In the genomic region with DNA sequence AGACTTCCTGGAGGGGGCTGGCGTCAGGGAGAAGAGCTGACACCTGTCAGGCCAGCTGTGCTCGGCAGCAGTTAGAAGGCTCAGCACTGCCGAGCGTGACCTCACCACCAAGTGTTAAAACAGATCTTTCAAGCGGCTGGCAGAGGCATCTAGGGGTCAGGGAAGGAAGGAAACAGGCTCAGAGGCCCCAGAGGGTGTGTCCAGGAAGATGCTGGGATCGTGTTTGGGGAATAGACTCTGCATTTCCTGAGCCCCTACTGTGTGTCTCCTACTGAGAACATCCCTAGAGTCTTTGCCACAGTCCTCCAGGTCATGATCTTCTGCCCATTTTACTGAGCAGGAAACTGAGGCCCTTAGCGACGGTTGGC, we compare ENCODE assay signal across 8 mouse cellular contexts. TPM values are rescaled to one million over a fixed set of nuclear protein-coding genes. Genes with fewer than 3 reads are reported as not detected.
A peak's percentile ranks its signal among the peaks of the same experiment; 100 is the strongest.
DNase-seq lines count a peak whose midpoint lies in the region; ATAC-seq and TF ChIP-seq lines count a peak whose summit lies in the region.

No protein-coding gene starts in this region.

- H3K27ac ChIP-seq in ES-E14 (ENCODE audit: insufficient read depth, low read depth, low read length, poor library complexity, severe bottlenecking): peak overlapping the region; percentile 46; the same call in 1 of the 2 replicates
- H3K27ac ChIP-seq in heart, embryonic 12.5 days (ENCODE audit: poor library complexity, severe bottlenecking): peak overlapping the region; percentile 86
- no peak overlapping the region for H3K27ac ChIP-seq in limb, embryonic 14.5 days (replicated peaks; ENCODE audit: low read depth, low read length)
- peak overlapping the region; percentile 74 for H3K27ac ChIP-seq in stomach, embryonic 16.5 days (ENCODE audit: low read length)

- peaks cover 6 to 32% of the 10 kb centered on the region in 2 experiments for H3K4me1 ChIP-seq in ES-E14 (ENCODE audit: control insufficient read depth in 2 of 2, insufficient read depth in 2 of 2, low read length in 2 of 2, poor library complexity in 1 of 2)
- peaks cover 75% of the 10 kb centered on the region for H3K4me1 ChIP-seq in heart, embryonic 12.5 days (replicated peaks)
- H3K4me1 ChIP-seq in limb, embryonic 14.5 days (ENCODE audit: control insufficient read depth, insufficient read depth, low read length): peaks cover 37% of the 10 kb centered on the region
- peaks cover 62% of the 10 kb centered on the region for H3K4me1 ChIP-seq in stomach, embryonic 16.5 days (ENCODE audit: control insufficient read depth, insufficient read depth, low read length)

- no peak for ATAC-seq in heart, embryonic 12.5 days (ENCODE audit: insufficient number of reproducible peaks, low FRiP score)
- ATAC-seq in limb, embryonic 14.5 days (ENCODE audit: low FRiP score, low read depth): no peak
- ATAC-seq in stomach, embryonic 16.5 days (ENCODE audit: insufficient read depth, low FRiP score): no peak

- DNase-seq in B cell, adult 2 months: peak; percentile 44 to 53
- DNase-seq in ES-E14 (ENCODE audit: low read depth, low spot score): no peak
- DNase-seq in limb, embryonic 14.5 days (ENCODE audit: low spot score): peak; percentile 36
- DNase-seq in adrenal gland, adult 18-20 months (ENCODE audit: low spot score in 2 of 2): no peak
- no peak for DNase-seq in adrenal gland, adult 8-10 months
- DNase-seq in urinary bladder, postnatal 25 days (ENCODE audit: low spot score): no peak

- no peak for TF ChIP-seq POLR2A in limb, embryonic 14.5 days (IDR thresholded peaks at IDR 0.05; ENCODE audit: borderline replicate concordance, extremely low read depth, insufficient read depth, insufficient read length)

- no peaks in the 10 kb centered on the region for H3K27me3 ChIP-seq in heart, embryonic 12.5 days (replicated peaks)
- H3K27me3 ChIP-seq in limb, embryonic 14.5 days (ENCODE audit: control insufficient read depth, insufficient read depth, low read length): no peaks in the 10 kb centered on the region
- H3K27me3 ChIP-seq in stomach, embryonic 16.5 days (ENCODE audit: control insufficient read depth, insufficient read depth, low read length): no peaks in the 10 kb centered on the region

- H3K4me2 ChIP-seq in heart, embryonic 12.5 days: peak overlapping the region; percentile 45
- H3K4me2 ChIP-seq in limb, embryonic 14.5 days (replicated peaks; ENCODE audit: low read depth, low read length, severe bottlenecking): no peak overlapping the region
- no peak overlapping the region for H3K4me2 ChIP-seq in stomach, embryonic 16.5 days (ENCODE audit: low read depth, low read length)

- H3K9me3 ChIP-seq in ES-E14 (ENCODE audit: control insufficient read depth, insufficient read depth, low read depth, low read length): no peaks in the 10 kb centered on the region
- H3K9me3 ChIP-seq in heart, embryonic 12.5 days (replicated peaks): no peaks in the 10 kb centered on the region
- no peaks in the 10 kb centered on the region for H3K9me3 ChIP-seq in limb, embryonic 14.5 days (ENCODE audit: control insufficient read depth, low read length)
- H3K9me3 ChIP-seq in stomach, embryonic 16.5 days (replicated peaks; ENCODE audit: control insufficient read depth, low read length): no peaks in the 10 kb centered on the region

- H3K4me3 ChIP-seq in ES-E14 (ENCODE audit: insufficient read depth in 1 of 2, low read depth in 1 of 2, low read length in 2 of 2, poor library complexity in 1 of 2, severe bottlenecking in 1 of 2): peak overlapping the region; percentile 3 to 13; a peak in 1 of 4 replicates
- no peak overlapping the region for H3K4me3 ChIP-seq in heart, embryonic 12.5 days
- no peak overlapping the region for H3K4me3 ChIP-seq in limb, embryonic 14.5 days (replicated peaks; ENCODE audit: low read length)
- no peak overlapping the region for H3K4me3 ChIP-seq in stomach, embryonic 16.5 days (replicated peaks; ENCODE audit: low read length)

- no peak overlapping the region for H3K9ac ChIP-seq in ES-E14 (ENCODE audit: insufficient read depth, low read depth, low read length, poor library complexity, severe bottlenecking)
- peak overlapping the region; percentile 39 for H3K9ac ChIP-seq in heart, embryonic 12.5 days
- H3K9ac ChIP-seq in limb, embryonic 14.5 days (ENCODE audit: low read depth, low read length, severe bottlenecking): no peak overlapping the region
- peak overlapping the region; percentile 49 for H3K9ac ChIP-seq in stomach, embryonic 16.5 days (ENCODE audit: low read length)

- in situ Hi-C loops in ES-E14 (cut with MboI; ENCODE audit: low sequenced_read_pairs in 2 of 2, unreplicated experiment in 2 of 2): no loop called here

- H3K36me3 ChIP-seq in ES-E14 (ENCODE audit: control insufficient read depth, insufficient read depth, low read length, poor library complexity, severe bottlenecking): no peaks in the 10 kb centered on the region; the same call in none of the 2 replicates
- no peaks in the 10 kb centered on the region for H3K36me3 ChIP-seq in heart, embryonic 12.5 days
- no peaks in the 10 kb centered on the region for H3K36me3 ChIP-seq in limb, embryonic 14.5 days (ENCODE audit: control insufficient read depth, insufficient read depth, low read length)
- H3K36me3 ChIP-seq in stomach, embryonic 16.5 days (ENCODE audit: control insufficient read depth, insufficient read depth, low read length): no peaks in the 10 kb centered on the region

- WGBS in heart, embryonic 12.5 days: 21% methylated on average over 8 of the region's 8 CpGs
- 44% methylated on average over 8 of the region's 8 CpGs for WGBS in limb, embryonic 14.5 days
- WGBS in stomach, embryonic 16.5 days: 30% methylated on average over 8 of the region's 8 CpGs

TF ChIP-seq in ES-E14, 5 proteins besides CTCF, POLR2A, EP300 and RAD21:
- TF ChIP-seq ZNF384 (IDR thresholded peaks at IDR 0.05; ENCODE audit: low read depth, low read length) (no peak), ZC3H11A (IDR thresholded peaks at IDR 0.05; ENCODE audit: borderline replicate concordance, low read depth, low read length) (no peak), CHD2 (IDR thresholded peaks at IDR 0.05; ENCODE audit: low read depth, low read length) (no peak), MAFK (IDR thresholded peaks at IDR 0.05; ENCODE audit: insufficient read depth, low read depth, low read length) (no peak), HCFC1 (IDR thresholded peaks at IDR 0.05; ENCODE audit: borderline replicate concordance, insufficient read depth, low read length) (no peak)

RNA-seq across cellular contexts. Expression of gene E2f2, which starts 5.0 kb away (rescaled TPM):
- total RNA-seq in ES-E14 (2012; rRNA removed): 7.5 and 9.8 TPM in 2 replicates
- 8.1 and 9.3 TPM in 2 replicates for polyA plus RNA-seq in heart, embryonic 12.5 days (2016; fragmentation: Nextera tagmentation; extraction: Ambion mirVana)
- polyA plus RNA-seq in limb, embryonic 14.5 days (2012; rRNA removed): 8.9 and 9.4 TPM in 2 replicates
- 5.9 and 6.8 TPM in 2 replicates for polyA plus RNA-seq in limb, embryonic 14.5 days (2014; fragmentation: Nextera tagmentation; extraction: Ambion mirVana)
- polyA plus RNA-seq in stomach, embryonic 16.5 days (2015; fragmentation: Nextera tagmentation; extraction: Ambion mirVana): 7.7 and 9.3 TPM in 2 replicates
- 1 to 10 TPM; 1.9 to 3.2 TPM for total RNA-seq in adrenal gland, adult 18-20 months (2021)
- 1 to 10 TPM; 2.6 to 3.6 (median 2.7) TPM for total RNA-seq in adrenal gland, adult 8-10 months (2022)

RNA-seq across cellular contexts. Expression of gene Asap3, which starts 28.9 kb away (rescaled TPM):
- 4.7 and 8.1 TPM in 2 replicates for total RNA-seq in ES-E14 (2012; rRNA removed)
- 2.9 and 3.4 TPM in 2 replicates for polyA plus RNA-seq in heart, embryonic 12.5 days (2016; fragmentation: Nextera tagmentation; extraction: Ambion mirVana)
- 22.9 and 26.6 TPM in 2 replicates for polyA plus RNA-seq in limb, embryonic 14.5 days (2012; rRNA removed)
- polyA plus RNA-seq in limb, embryonic 14.5 days (2014; fragmentation: Nextera tagmentation; extraction: Ambion mirVana): 12.0 and 14.6 TPM in 2 replicates
- polyA plus RNA-seq in stomach, embryonic 16.5 days (2015; fragmentation: Nextera tagmentation; extraction: Ambion mirVana): 7.0 and 7.1 TPM in 2 replicates
- total RNA-seq in adrenal gland, adult 18-20 months (2021): 1 to 10 TPM; 1.6 to 2.8 TPM
- 1 to 10 TPM; 2.5 to 4.9 (median 3.6) TPM for total RNA-seq in adrenal gland, adult 8-10 months (2022)

RNA-seq across cellular contexts. Expression of gene Id3, which starts 33.9 kb away (rescaled TPM):
- 78.8 and 126 TPM in 2 replicates for total RNA-seq in ES-E14 (2012; rRNA removed)
- polyA plus RNA-seq in heart, embryonic 12.5 days (2016; fragmentation: Nextera tagmentation; extraction: Ambion mirVana): 320 and 321 TPM in 2 replicates
- polyA plus RNA-seq in limb, embryonic 14.5 days (2012; rRNA removed): 417 and 561 TPM in 2 replicates
- 500 and 565 TPM in 2 replicates for polyA plus RNA-seq in limb, embryonic 14.5 days (2014; fragmentation: Nextera tagmentation; extraction: Ambion mirVana)
- polyA plus RNA-seq in stomach, embryonic 16.5 days (2015; fragmentation: Nextera tagmentation; extraction: Ambion mirVana): 271 and 285 TPM in 2 replicates
- total RNA-seq in adrenal gland, adult 18-20 months (2021): 10 to 100 TPM; 47.4 to 77.7 TPM
- total RNA-seq in adrenal gland, adult 8-10 months (2022): 10 to 100 TPM; 58.3 to 76.8 (median 73.8) TPM

Comparison
In these comparisons a context has a peak if more than half of its experiments do, and no peak if none do; other contexts are left out.
1. DNase-seq: peak in B cell, adult 2 months (2 of 2) and limb, embryonic 14.5 days (single experiment); none in ES-E14 (single experiment), adrenal gland, adult 18-20 months (0 of 2), adrenal gland, adult 8-10 months (single experiment) and urinary bladder, postnatal 25 days (single experiment).
2. H3K4me3 ChIP-seq: peak in ES-E14 (2 of 2); none in heart, embryonic 12.5 days (single experiment), limb, embryonic 14.5 days (single experiment) and stomach, embryonic 16.5 days (single experiment).
3. H3K9ac ChIP-seq: peak in heart, embryonic 12.5 days (single experiment) and stomach, embryonic 16.5 days (single experiment); none in ES-E14 (single experiment) and limb, embryonic 14.5 days (single experiment).